Mouse (Mus musculus): Measurements from ENCODE around the gene Fam205c. TPM values are rescaled to one million over a fixed set of nuclear protein-coding genes. Genes with fewer than 3 reads are reported as not detected.

Fam205c gene
- total and polyA plus RNA-seq, 3 experiments: 0.05 TPM; not detected in 1

DNA sequence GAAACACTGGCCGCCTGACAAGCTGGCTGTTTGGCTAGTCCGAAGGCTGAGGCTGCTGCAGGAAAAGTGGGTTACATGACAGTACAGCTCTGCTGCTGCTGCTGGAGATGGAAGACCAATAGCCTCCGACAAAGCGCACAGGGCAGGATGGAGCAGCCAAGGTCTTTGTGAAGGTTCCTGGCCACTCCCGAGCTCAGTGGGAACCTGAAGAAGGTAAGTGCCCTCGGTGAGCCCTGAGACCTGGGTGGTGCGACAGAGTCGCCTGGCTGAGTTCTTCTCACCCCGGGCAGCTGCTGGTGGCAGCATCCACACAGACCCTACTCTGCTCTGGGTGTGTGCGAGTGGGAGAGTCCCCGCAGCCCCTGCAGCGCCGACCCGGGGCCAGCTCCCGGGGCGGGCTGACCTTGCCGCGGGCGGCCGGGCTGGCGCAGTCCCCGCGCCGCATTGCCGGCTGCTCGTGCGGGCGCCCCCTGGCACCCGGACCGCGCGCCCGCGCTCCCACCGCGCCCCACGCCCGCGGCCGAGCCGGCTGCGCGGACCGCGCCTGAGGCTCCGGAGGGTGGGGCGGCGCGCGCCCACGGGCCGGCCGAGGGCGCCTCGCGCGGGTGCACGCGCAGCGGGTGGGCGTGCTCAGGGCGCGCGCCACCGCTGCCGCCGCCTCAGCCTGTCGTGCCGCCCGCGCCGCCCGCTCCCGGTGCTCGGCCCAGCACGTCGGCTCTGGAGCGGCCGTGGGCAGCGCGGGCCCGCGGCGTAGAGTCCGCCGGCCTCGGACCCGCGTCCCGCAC is 42.8 kb upstream of the Fam205c start, which contains the start of gene Phf24:
Gene Phf24, plus strand, starts transcription at position 44 of the 785 bp plus-strand sequence.
- TF ChIP-seq GATA1 (IDR thresholded peaks at IDR 0.05; ENCODE audit: borderline replicate concordance, low read length): no peak
- no peak for TF ChIP-seq POLR2AphosphoS5 (IDR thresholded peaks at IDR 0.05; ENCODE audit: insufficient replicate concordance, low read depth, low read length)
- TF ChIP-seq CTCF (IDR thresholded peaks at IDR 0.05; ENCODE audit: low read depth, low read length): no peak
- Histone ChIP-seq H3K9me3 (replicated peaks) (no peaks in the 10 kb centered on the region), H3K4me3 (ENCODE audit: low read depth, low read length) (peak within 1 kb of the TSS; percentile 73), H3K4me1 (ENCODE audit: insufficient read depth, low read depth, low read length) (peaks cover 29% of the 10 kb centered on the region), H3K27me3 (ENCODE audit: insufficient read depth, low read length) (peaks cover 53% of the 10 kb centered on the region), H3K36me3 (replicated peaks) (no peaks in the 10 kb centered on the region)
- ATAC-seq (ENCODE audit: extremely low read depth, insufficient number of reproducible peaks, low FRiP score, poor library complexity, severe bottlenecking): no peak
- DNase-seq (ENCODE audit: low spot score): peak; percentile 42

GRCm38 (mm10) chr4:42915966-42916365 is 41.9 kb upstream of the Fam205c start:
- H3K27me3 ChIP-seq (ENCODE audit: insufficient read depth, low read length): peaks cover 51% of the 10 kb centered on the region
- ATAC-seq (ENCODE audit: extremely low read depth, insufficient number of reproducible peaks, low FRiP score, poor library complexity, severe bottlenecking): no peak

GRCm38 (mm10) chr4:42915311-42915710 is 41.3 kb upstream of the Fam205c start:
- Histone ChIP-seq H3K4me1 (ENCODE audit: insufficient read depth, low read depth, low read length) (peaks cover 26% of the 10 kb centered on the region), H3K36me3 (replicated peaks) (no peaks in the 10 kb centered on the region), H3K9me3 (replicated peaks) (no peaks in the 10 kb centered on the region), H3K27me3 (ENCODE audit: insufficient read depth, low read length) (peaks cover 45% of the 10 kb centered on the region), H3K4me3 (ENCODE audit: low read depth, low read length) (no peak overlapping the region)
- ATAC-seq (ENCODE audit: extremely low read depth, insufficient number of reproducible peaks, low FRiP score, poor library complexity, severe bottlenecking): no peak
- no peak for DNase-seq (ENCODE audit: low spot score)
- TF ChIP-seq CTCF (IDR thresholded peaks at IDR 0.05; ENCODE audit: low read depth, low read length) (no peak), POLR2AphosphoS5 (IDR thresholded peaks at IDR 0.05; ENCODE audit: insufficient replicate concordance, low read depth, low read length) (no peak), TAL1 (conservative IDR thresholded peaks at IDR 0.05; ENCODE audit: low read depth, low read length) (no peak), GATA2 (IDR thresholded peaks at IDR 0.05; ENCODE audit: borderline replicate concordance, low read depth, low read length) (no peak), GATA1 (IDR thresholded peaks at IDR 0.05; ENCODE audit: borderline replicate concordance, low read length) (no peak)

More at GRCm38 (mm10) chr4:42915966-42916365, 41.9 kb upstream of the Fam205c start:
- no peak for DNase-seq (ENCODE audit: low spot score)
- no peaks in the 10 kb centered on the region for H3K36me3 ChIP-seq (replicated peaks)
- peaks cover 29% of the 10 kb centered on the region for H3K4me1 ChIP-seq (ENCODE audit: insufficient read depth, low read depth, low read length)
- H3K4me3 ChIP-seq (ENCODE audit: low read depth, low read length): no peak overlapping the region
- TF ChIP-seq CTCF (IDR thresholded peaks at IDR 0.05; ENCODE audit: low read depth, low read length) (no peak), GATA2 (IDR thresholded peaks at IDR 0.05; ENCODE audit: borderline replicate concordance, low read depth, low read length) (no peak), TAL1 (conservative IDR thresholded peaks at IDR 0.05; ENCODE audit: low read depth, low read length) (no peak), GATA1 (IDR thresholded peaks at IDR 0.05; ENCODE audit: borderline replicate concordance, low read length) (no peak), POLR2AphosphoS5 (IDR thresholded peaks at IDR 0.05; ENCODE audit: insufficient replicate concordance, low read depth, low read length) (no peak)
- no peaks in the 10 kb centered on the region for H3K9me3 ChIP-seq (replicated peaks)

DNA sequence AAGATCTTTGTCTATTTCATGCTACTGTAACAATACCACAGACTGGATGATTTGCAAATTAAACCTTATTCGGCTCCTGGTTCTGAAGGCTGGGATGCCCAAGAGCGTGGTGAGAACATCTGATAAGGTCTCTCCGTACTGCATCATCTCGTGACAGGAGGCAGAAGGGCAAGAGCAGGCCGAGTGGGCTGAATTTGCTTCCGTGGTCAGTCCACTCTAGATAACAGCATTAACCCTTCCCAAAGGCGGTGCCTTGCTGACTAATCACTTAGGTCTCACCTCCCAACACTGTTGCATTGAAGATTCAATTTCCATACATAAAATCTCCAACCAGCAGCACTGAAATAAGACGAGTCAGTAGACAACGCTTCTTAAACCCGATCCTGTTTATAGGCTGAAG is 39.4 kb upstream of the Fam205c start:
- H3K36me3 ChIP-seq (replicated peaks): no peaks in the 10 kb centered on the region
- ATAC-seq (ENCODE audit: extremely low read depth, insufficient number of reproducible peaks, low FRiP score, poor library complexity, severe bottlenecking) (peak; percentile 34), DNase-seq (ENCODE audit: low spot score) (no peak)
- peaks cover 38% of the 10 kb centered on the region for H3K27me3 ChIP-seq (ENCODE audit: insufficient read depth, low read length)
- no peaks in the 10 kb centered on the region for H3K9me3 ChIP-seq (replicated peaks)
- peaks cover 33% of the 10 kb centered on the region for H3K4me1 ChIP-seq (ENCODE audit: insufficient read depth, low read depth, low read length)
- no peak overlapping the region for H3K4me3 ChIP-seq (ENCODE audit: low read depth, low read length)
- TF ChIP-seq TAL1 (conservative IDR thresholded peaks at IDR 0.05; ENCODE audit: low read depth, low read length) (no peak), GATA1 (IDR thresholded peaks at IDR 0.05; ENCODE audit: borderline replicate concordance, low read length) (no peak), GATA2 (IDR thresholded peaks at IDR 0.05; ENCODE audit: borderline replicate concordance, low read depth, low read length) (no peak), POLR2AphosphoS5 (IDR thresholded peaks at IDR 0.05; ENCODE audit: insufficient replicate concordance, low read depth, low read length) (no peak), CTCF (IDR thresholded peaks at IDR 0.05; ENCODE audit: low read depth, low read length) (no peak)

- no peak for DNase-seq (ENCODE audit: low spot score)
- Histone ChIP-seq H3K4me1 (ENCODE audit: insufficient read depth, low read depth, low read length) (peaks cover 37% of the 10 kb centered on the region), H3K36me3 (replicated peaks) (no peaks in the 10 kb centered on the region), H3K4me3 (ENCODE audit: low read depth, low read length) (no peak overlapping the region), H3K9me3 (replicated peaks) (no peaks in the 10 kb centered on the region), H3K27me3 (ENCODE audit: insufficient read depth, low read length) (no peaks in the 10 kb centered on the region; the same call in 1 of the 2 replicates)
- TF ChIP-seq GATA1 (IDR thresholded peaks at IDR 0.05; ENCODE audit: borderline replicate concordance, low read length) (no peak), GATA2 (IDR thresholded peaks at IDR 0.05; ENCODE audit: borderline replicate concordance, low read depth, low read length) (no peak), CTCF (IDR thresholded peaks at IDR 0.05; ENCODE audit: low read depth, low read length) (no peak), POLR2AphosphoS5 (IDR thresholded peaks at IDR 0.05; ENCODE audit: insufficient replicate concordance, low read depth, low read length) (no peak), TAL1 (conservative IDR thresholded peaks at IDR 0.05; ENCODE audit: low read depth, low read length) (no peak)
- no peak for ATAC-seq (ENCODE audit: extremely low read depth, insufficient number of reproducible peaks, low FRiP score, poor library complexity, severe bottlenecking)
Measured at GRCm38 (mm10) chr4:42904966-42905365, 30.9 kb upstream of the Fam205c start.

GRCm38 (mm10) chr4:42904523-42904922 is 30.5 kb upstream of the Fam205c start:
- peaks cover 37% of the 10 kb centered on the region for H3K4me1 ChIP-seq (ENCODE audit: insufficient read depth, low read depth, low read length)
- DNase-seq (ENCODE audit: low spot score): no peak
- no peak for TF ChIP-seq CTCF (IDR thresholded peaks at IDR 0.05; ENCODE audit: low read depth, low read length)
- TF ChIP-seq GATA2 (IDR thresholded peaks at IDR 0.05; ENCODE audit: borderline replicate concordance, low read depth, low read length): no peak
- no peak for TF ChIP-seq TAL1 (conservative IDR thresholded peaks at IDR 0.05; ENCODE audit: low read depth, low read length)
- TF ChIP-seq GATA1 (IDR thresholded peaks at IDR 0.05; ENCODE audit: borderline replicate concordance, low read length): no peak
- no peak for TF ChIP-seq POLR2AphosphoS5 (IDR thresholded peaks at IDR 0.05; ENCODE audit: insufficient replicate concordance, low read depth, low read length)
- ATAC-seq (ENCODE audit: extremely low read depth, insufficient number of reproducible peaks, low FRiP score, poor library complexity, severe bottlenecking): no peak
- H3K27me3 ChIP-seq (ENCODE audit: insufficient read depth, low read length): no peaks in the 10 kb centered on the region; the same call in 1 of the 2 replicates
- no peaks in the 10 kb centered on the region for H3K36me3 ChIP-seq (replicated peaks)
- H3K9me3 ChIP-seq (replicated peaks): no peaks in the 10 kb centered on the region
- H3K4me3 ChIP-seq (ENCODE audit: low read depth, low read length): no peak overlapping the region

All from G1E (cell line).